Mouse (Mus musculus) liver, embryonic 14.5 days (tissue): ENCODE results near the gene Zfpl1.

Source experiments
- CTCF ChIP-seq: IDR thresholded peaks from 2 replicates; pipeline ENCODE4 v1.5.1; 2016; ENCODE audit warnings: antibody characterized with exemption, low read depth, control low read depth
- EP300 ChIP-seq: IDR thresholded peaks from 2 replicates; pipeline ENCODE4 v1.6.1; 2016; ENCODE audit warnings: antibody characterized with exemption, low read depth

DNA sequence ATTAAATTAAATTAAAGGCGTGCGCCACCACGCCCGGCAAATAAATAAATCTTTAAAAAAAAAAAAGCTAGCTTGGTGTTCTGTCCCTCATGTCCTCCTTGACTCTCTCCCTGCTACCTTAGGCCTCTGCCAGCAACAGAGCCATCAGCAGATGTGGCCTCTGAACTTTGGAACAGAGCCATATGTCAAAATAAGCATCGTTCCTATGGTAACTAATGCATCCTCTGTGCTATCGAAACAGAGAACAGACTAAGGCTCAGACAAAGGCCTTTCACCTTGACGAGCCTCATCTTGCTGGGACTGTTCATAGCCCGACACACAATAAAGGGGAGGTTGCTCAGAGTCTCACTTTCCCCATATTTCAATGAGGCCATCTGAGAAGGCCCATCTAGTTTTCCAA is 38.6 kb upstream of the Zfpl1 start:
- TF ChIP-seq EP300, result no peak
- TF ChIP-seq CTCF, result no peak
